Comparison of ENCODE assay signal across 23 mouse cellular contexts in genomic region chr2:92618016-92618415, GRCm38 (mm10). TPM values are rescaled to one million over a fixed set of nuclear protein-coding genes. Genes with fewer than 3 reads are reported as not detected.
DNase-seq lines count a peak whose midpoint lies in the region; ATAC-seq and TF ChIP-seq lines count a peak whose summit lies in the region.
"Had no signal": no experiment of that assay in that cellular context is flagged by ENCODE, and none has a peak within 500 bp of the region (broad histone marks: within the 10 kb centered on the region; RNA-seq: fewer than 3 reads in every experiment).

No protein-coding gene starts in this region.

- no peaks in the 10 kb centered on the region for H3K79me2 ChIP-seq in MEL (ENCODE audit: control insufficient read depth, insufficient read depth, low read length, poor library complexity)

- H3K4me1 ChIP-seq in heart, embryonic 14.5 days (ENCODE audit: control insufficient read depth in 2 of 2, insufficient read depth in 2 of 2, low read length in 2 of 2): no peaks in the 10 kb centered on the region
- H3K4me1 ChIP-seq in hindbrain, embryonic 15.5 days (replicated peaks): no peaks in the 10 kb centered on the region
- H3K4me1 ChIP-seq in hindbrain, embryonic 16.5 days (ENCODE audit: control insufficient read depth, insufficient read depth, low read depth, low read length): no peaks in the 10 kb centered on the region
- H3K4me1 ChIP-seq in MEL (ENCODE audit: control insufficient read depth in 1 of 2, insufficient read depth in 2 of 2, low read length in 2 of 2): peaks cover 10 to 27% of the 10 kb centered on the region in 2 experiments; a peak in 3 of 4 replicates
- H3K4me1 ChIP-seq: forebrain, embryonic 12.5 days; limb, embryonic 12.5 days; neural tube, embryonic 15.5 days had no signal

- no peak for TF ChIP-seq CTCF in MEL (IDR thresholded peaks at IDR 0.05 in 2 of 3, conservative IDR thresholded peaks at IDR 0.05 in 1 of 3; ENCODE audit: control insufficient read depth in 1 of 3, insufficient read depth in 1 of 3, low read depth in 2 of 3, low read length in 3 of 3, poor library complexity in 1 of 3, severe bottlenecking in 1 of 3)

- no peaks in the 10 kb centered on the region for H3K27me3 ChIP-seq in heart, embryonic 14.5 days (ENCODE audit: control insufficient read depth, insufficient read depth, low read length)
- H3K27me3 ChIP-seq in hindbrain, embryonic 15.5 days: no peaks in the 10 kb centered on the region
- no peaks in the 10 kb centered on the region for H3K27me3 ChIP-seq in hindbrain, embryonic 16.5 days (replicated peaks; ENCODE audit: control insufficient read depth, insufficient read depth, low read length)
- H3K27me3 ChIP-seq in MEL (ENCODE audit: control insufficient read depth in 1 of 2, insufficient read depth in 2 of 2, low read length in 2 of 2): no peaks in the 10 kb centered on the region
- H3K27me3 ChIP-seq: forebrain, embryonic 12.5 days; limb, embryonic 12.5 days; neural tube, embryonic 15.5 days had no signal

- peak; percentile 40; the same call in 1 of the 2 replicates for ATAC-seq in heart, embryonic 14.5 days (ENCODE audit: insufficient number of reproducible peaks, insufficient read depth, low FRiP score, low read depth)
- 0 out of 2 replicates have a peak, but pooled peaks have one; percentile 38 for ATAC-seq in hindbrain, embryonic 15.5 days (ENCODE audit: low FRiP score, low read depth)
- ATAC-seq in hindbrain, embryonic 16.5 days: no peak

- H3K4me3 ChIP-seq in heart, embryonic 14.5 days (ENCODE audit: control insufficient read depth in 1 of 2, insufficient read depth in 1 of 2, low read depth in 1 of 2, low read length in 2 of 2): no peak overlapping the region
- H3K4me3 ChIP-seq in hindbrain, embryonic 15.5 days: no peak overlapping the region
- H3K4me3 ChIP-seq in hindbrain, embryonic 16.5 days (ENCODE audit: low read length): no peak overlapping the region
- no peak overlapping the region for H3K4me3 ChIP-seq in MEL (ENCODE audit: control insufficient read depth in 1 of 2, insufficient read depth in 1 of 2, low read depth in 2 of 2, low read length in 2 of 2)
- H3K4me3 ChIP-seq: forebrain, embryonic 12.5 days; limb, embryonic 12.5 days; neural tube, embryonic 15.5 days had no signal

- DNase-seq in adrenal gland, postnatal 14 days: peak; percentile 2
- DNase-seq in adrenal gland, adult 18-20 months (ENCODE audit: low spot score in 2 of 2): no peak
- DNase-seq in heart, adult 18-20 months: no peak
- DNase-seq in MEL (ENCODE audit: low read depth, low spot score): peak; percentile 22
- DNase-seq: adrenal gland, postnatal 36 days; cerebellum, adult 11 months; cerebellum, adult 9-11 months; gastrocnemius, postnatal 25 days; kidney, adult 8-10 months; kidney, postnatal 14 days; liver, postnatal 0 days; lung, postnatal 14 days; right cerebral cortex, adult 18-20 months; right cerebral cortex, postnatal 4 days; thymus, adult 18-20 months; thymus, postnatal 36 days had no signal

- TF ChIP-seq POLR2A in MEL (IDR thresholded peaks at IDR 0.05; ENCODE audit: control insufficient read depth in 1 of 2, insufficient read depth in 1 of 2, low read depth in 1 of 2, low read length in 2 of 2, poor library complexity in 1 of 2): no peak

- 63% methylated on average over 6 of the region's 6 CpGs for WGBS in heart, embryonic 14.5 days
- 81% methylated on average over 6 of the region's 6 CpGs for WGBS in hindbrain, embryonic 15.5 days
- WGBS in hindbrain, embryonic 16.5 days: 88% methylated on average over 6 of the region's 6 CpGs

- H3K27ac ChIP-seq in heart, embryonic 14.5 days (replicated peaks in 1 of 2; ENCODE audit: control insufficient read depth in 1 of 2, insufficient read depth in 1 of 2, low read depth in 2 of 2, low read length in 2 of 2): peak overlapping the region in 1 of 2 experiments; percentile 28; a peak in 1 of 4 replicates
- H3K27ac ChIP-seq in hindbrain, embryonic 15.5 days (replicated peaks): no peak overlapping the region
- no peak overlapping the region for H3K27ac ChIP-seq in hindbrain, embryonic 16.5 days (ENCODE audit: low read depth, low read length)
- peak overlapping the region; percentile 25; the same call in 1 of the 2 replicates for H3K27ac ChIP-seq in MEL (ENCODE audit: control insufficient read depth, low read depth, low read length)
- H3K27ac ChIP-seq: forebrain, embryonic 12.5 days; limb, embryonic 12.5 days; neural tube, embryonic 15.5 days had no signal

- no peak overlapping the region for H3K4me2 ChIP-seq in heart, embryonic 14.5 days (ENCODE audit: low read length)
- H3K4me2 ChIP-seq in hindbrain, embryonic 15.5 days: no peak overlapping the region
- H3K4me2 ChIP-seq in hindbrain, embryonic 16.5 days (ENCODE audit: low read length): no peak overlapping the region
- H3K4me2 ChIP-seq: forebrain, embryonic 12.5 days; limb, embryonic 12.5 days; midbrain, embryonic 11.5 days; neural tube, embryonic 15.5 days had no signal

- TF ChIP-seq EP300 in MEL (IDR thresholded peaks at IDR 0.05; ENCODE audit: low read depth in 1 of 2, low read length in 2 of 2): no peak

- TF ChIP-seq RAD21 in MEL (IDR thresholded peaks at IDR 0.05; ENCODE audit: low read depth, low read length): no peak

- peaks cover 8% of the 10 kb centered on the region; the same call in 1 of the 2 replicates for H3K9me3 ChIP-seq in heart, embryonic 14.5 days (ENCODE audit: control insufficient read depth, low read length)
- H3K9me3 ChIP-seq in hindbrain, embryonic 15.5 days: no peaks in the 10 kb centered on the region
- H3K9me3 ChIP-seq in hindbrain, embryonic 16.5 days (ENCODE audit: control insufficient read depth, low read length): no peaks in the 10 kb centered on the region
- H3K9me3 ChIP-seq in MEL (replicated peaks; ENCODE audit: insufficient read depth, low read length): no peaks in the 10 kb centered on the region
- H3K9me3 ChIP-seq: forebrain, embryonic 12.5 days; limb, embryonic 12.5 days; neural tube, embryonic 15.5 days had no signal

- no peaks in the 10 kb centered on the region for H3K36me3 ChIP-seq in heart, embryonic 14.5 days (ENCODE audit: control insufficient read depth, insufficient read depth, low read length)
- H3K36me3 ChIP-seq in hindbrain, embryonic 15.5 days: peaks cover 16% of the 10 kb centered on the region
- peaks cover 13% of the 10 kb centered on the region for H3K36me3 ChIP-seq in hindbrain, embryonic 16.5 days (ENCODE audit: control insufficient read depth, insufficient read depth, low read length)
- H3K36me3 ChIP-seq in MEL (ENCODE audit: control insufficient read depth in 1 of 2, insufficient read depth in 2 of 2, low read length in 2 of 2): peaks cover 0 to 19% of the 10 kb centered on the region in 2 experiments; a peak in 2 of 4 replicates

- H3K9ac ChIP-seq in heart, embryonic 14.5 days (ENCODE audit: low read length): no peak overlapping the region
- no peak overlapping the region for H3K9ac ChIP-seq in hindbrain, embryonic 15.5 days
- H3K9ac ChIP-seq in hindbrain, embryonic 16.5 days (ENCODE audit: low read depth, low read length): no peak overlapping the region; the same call in 1 of the 2 replicates
- H3K9ac ChIP-seq in MEL (ENCODE audit: control insufficient read depth, low read depth, low read length, poor library complexity, severe bottlenecking): no peak overlapping the region
- H3K9ac ChIP-seq: forebrain, embryonic 12.5 days; limb, embryonic 12.5 days; liver, postnatal 0 days; neural tube, embryonic 15.5 days had no signal

TF ChIP-seq in MEL, 35 proteins besides CTCF, POLR2A, EP300 and RAD21:
- TF ChIP-seq TBP (IDR thresholded peaks at IDR 0.05; ENCODE audit: low read depth, low read length): no peak
- no peak for TF ChIP-seq MAZ (IDR thresholded peaks at IDR 0.05; ENCODE audit: low read depth, low read length)
- no peak for TF ChIP-seq SIN3A (IDR thresholded peaks at IDR 0.05; ENCODE audit: low read length)
- TF ChIP-seq MAFK (IDR thresholded peaks at IDR 0.05; ENCODE audit: borderline replicate concordance, low read depth, low read length): no peak
- no peak for TF ChIP-seq USF1 (IDR thresholded peaks at IDR 0.05; ENCODE audit: low read depth, low read length)
- TF ChIP-seq MEF2A (IDR thresholded peaks at IDR 0.05; ENCODE audit: extremely low read depth, insufficient replicate concordance, low read depth, low read length, poor library complexity, severe bottlenecking): no peak
- TF ChIP-seq NELFE (IDR thresholded peaks at IDR 0.05; ENCODE audit: low read depth, low read length): no peak

RNA-seq across cellular contexts. Expression of gene Chst1, which starts 18.5 kb away (rescaled TPM):
- total RNA-seq in adrenal gland, postnatal 14 days (2021): 9.6 and 13.7 TPM in 2 replicates
- 10 to 100 TPM; 13.2 to 20.4 TPM for total RNA-seq in adrenal gland, adult 18-20 months (2021)
- polyA plus RNA-seq in heart, embryonic 14.5 days (2014; fragmentation: Nextera tagmentation; extraction: Ambion mirVana): 2.3 and 2.5 TPM in 2 replicates
- total RNA-seq in heart, adult 18-20 months (2021): 1 to 10 TPM; 2.2 to 2.4 TPM
- polyA plus RNA-seq in hindbrain, embryonic 15.5 days (2015; fragmentation: Nextera tagmentation; extraction: Ambion mirVana): 29.3 and 31.3 TPM in 2 replicates
- polyA plus RNA-seq in hindbrain, embryonic 16.5 days (2015; fragmentation: Nextera tagmentation; extraction: Ambion mirVana): 31.9 and 33.2 TPM in 2 replicates
- total RNA-seq in MEL (2012; rRNA removed): 0.35 and 0.56 TPM in 2 replicates
- under 1 TPM in 1 of 2 experiments, not detected in 1; 0.14 TPM for polyA plus RNA-seq in MEL (2012; ENCODE audit: insufficient read depth in 1 of 2, insufficient read length in 2 of 2, low read depth in 1 of 2, low replicate concordance in 2 of 2, missing spikeins in 1 of 2)

Comparison
In these comparisons a context has a peak if more than half of its experiments do, and no peak if none do; other contexts are left out.
1. DNase-seq: peak in adrenal gland, postnatal 14 days (single experiment) and MEL (single experiment); none in adrenal gland, adult 18-20 months (0 of 2) and heart, adult 18-20 months (0 of 2).